Mouse (Mus musculus) forebrain, embryonic 11.5 days (tissue): ENCODE results near the gene Rpl36al. TPM values are rescaled to one million over a fixed set of nuclear protein-coding genes. Genes with fewer than 3 reads are reported as not detected.

ENCODE experiments used
- ATAC-seq: fragments of 200-750 bp; cut with Nextera tagmentation; replicated peaks from 2 replicates; pipeline ENCODE4 v1.8.0; 2017; ENCODE audit warnings: moderate TSS enrichment; ENCODE audit not compliant: low FRiP score
- DNase-seq: peaks from one replicate; pipeline ENCODE4 v3.0.0-alpha.2; 2017; ENCODE audit warnings: low spot score
- H3K27ac ChIP-seq: fragments of 300-500 bp; sonication (generic); 2 replicates; pipeline ENCODE4 v1.5.1; 2014; ENCODE audit warnings: low read depth, low read length
- H3K27me3 ChIP-seq: fragments of 300-500 bp; sonication (generic); 2 replicates; pipeline ENCODE4 v1.6.1; 2014; ENCODE audit warnings: mild to moderate bottlenecking, low read length, mixed read lengths; ENCODE audit not compliant: control insufficient read depth, insufficient read depth
- H3K36me3 ChIP-seq: fragments of 300-500 bp; sonication (generic); 2 replicates; pipeline ENCODE4 v1.6.1; 2014; ENCODE audit warnings: mild to moderate bottlenecking, low read length, moderate library complexity, mixed read lengths; ENCODE audit not compliant: control insufficient read depth, insufficient read depth
- H3K4me1 ChIP-seq: fragments of 300-500 bp; sonication (generic); replicated peaks from 2 replicates; pipeline ENCODE4 v1.6.1; 2014; ENCODE audit warnings: low read length, mixed read lengths; ENCODE audit not compliant: control insufficient read depth, insufficient read depth
- H3K4me2 ChIP-seq: fragments of 300-500 bp; sonication (generic); 2 replicates; pipeline ENCODE4 v1.6.1; 2014; ENCODE audit warnings: low read depth, mild to moderate bottlenecking, low read length, moderate library complexity, mixed read lengths; ENCODE audit not compliant: severe bottlenecking
- H3K4me3 ChIP-seq: fragments of 300-500 bp; sonication (generic); 2 replicates; pipeline ENCODE4 v1.5.1; 2014; ENCODE audit warnings: low read depth, low read length
- H3K9ac ChIP-seq: fragments of 300-500 bp; sonication (generic); 2 replicates; pipeline ENCODE4 v1.6.1; 2014; ENCODE audit warnings: low read length
- H3K9me3 ChIP-seq: fragments of 300-500 bp; sonication (generic); 2 replicates; pipeline ENCODE4 v1.6.1; 2016; ENCODE audit warnings: low read length, mixed read lengths; ENCODE audit not compliant: control insufficient read depth
- WGBS: fragments of 180-500 bp; shearing (Covaris S2); extraction: QIAGEN DNeasy Blood & Tissue Kit; methylation state at CpG from one replicate; pipeline ENCODE4 v1.1.7; 2014; 5-methylcytosine and 5-hydroxymethylcytosine counted together
- polyA plus RNA-seq: library from polyadenylated mRNA; unstranded; fragments of >200 nt; fragmentation: Nextera tagmentation; extraction: Ambion mirVana; gene quantifications from 2 replicates; pipeline ENCODE4 v1.2.1, GENCODE M21; 2014

Rpl36al gene
- polyA plus RNA-seq, 1 experiment from 2014 or later = 487 TPM

- peaks cover 8% of the 10 kb centered on the region for H3K36me3 ChIP-seq
- WGBS = 0% methylated on average over 18 of the region's 18 CpGs
Measured at GRCm38 (mm10) chr12:69198164-69198535, 14.3 kb upstream of the Rpl36al start, which contains the start of gene Dnaaf2. TSS of gene Dnaaf2 (minus strand) at chr12:69198429.

DNA sequence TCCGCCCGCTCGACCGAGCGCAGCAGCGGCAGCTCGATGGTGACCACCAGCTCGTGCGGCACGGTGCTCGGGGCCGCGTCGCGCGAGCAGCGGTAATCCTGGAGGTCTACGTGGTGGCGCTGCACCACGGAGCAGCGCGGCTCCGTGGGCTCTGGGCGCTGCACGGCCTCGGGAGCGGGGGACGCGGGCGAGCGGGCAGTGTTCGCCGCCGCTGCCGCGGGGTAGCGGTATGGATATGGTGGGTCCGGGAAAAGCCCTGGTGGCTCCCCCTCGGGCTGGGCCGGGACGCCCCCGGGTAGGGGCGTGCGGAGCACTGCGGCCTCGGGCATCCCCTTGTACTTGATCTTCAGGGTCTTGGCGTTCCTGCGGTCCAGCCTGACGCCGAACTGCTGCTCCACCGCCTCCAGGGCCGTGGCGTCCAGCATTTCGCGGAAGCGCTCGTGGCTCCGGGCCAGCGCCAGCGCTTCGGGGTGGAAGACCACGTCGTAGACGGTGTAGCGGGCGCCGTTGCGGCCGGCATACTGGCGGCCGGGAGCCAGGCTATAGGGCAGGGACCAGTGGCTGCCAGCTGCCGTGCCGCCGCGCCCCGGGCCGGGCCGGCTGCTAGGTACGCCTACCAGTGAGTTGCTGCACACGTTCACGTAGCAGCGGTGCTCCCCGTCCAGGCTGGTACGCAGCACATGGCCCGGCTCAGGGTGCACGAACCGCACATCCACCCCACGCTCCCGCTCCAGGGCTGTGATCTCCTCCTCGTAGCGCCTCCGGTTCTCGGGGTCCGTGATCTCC, 13.7 kb upstream of the Rpl36al start:
- under 1% methylated on average over 94 of the region's 94 CpGs for WGBS
- peak; percentile 75 for ATAC-seq
- H3K36me3 ChIP-seq = peaks cover 8% of the 10 kb centered on the region

More at GRCm38 (mm10) chr12:69198164-69198535, 14.3 kb upstream of the Rpl36al start, which contains the start of gene Dnaaf2:
- Histone ChIP-seq H3K4me3 (peak within 1 kb of the TSS; percentile 93), H3K27ac (peak within 1 kb of the TSS; percentile 85), H3K9me3 (no peaks in the 10 kb centered on the region), H3K27me3 (no peaks in the 10 kb centered on the region), H3K4me1 (no peaks in the 10 kb centered on the region), H3K4me2 (peak within 1 kb of the TSS; percentile 93), H3K9ac (peak within 1 kb of the TSS; percentile 85)
- ATAC-seq (peak; percentile 42), DNase-seq (peak; percentile 87)

DNA sequence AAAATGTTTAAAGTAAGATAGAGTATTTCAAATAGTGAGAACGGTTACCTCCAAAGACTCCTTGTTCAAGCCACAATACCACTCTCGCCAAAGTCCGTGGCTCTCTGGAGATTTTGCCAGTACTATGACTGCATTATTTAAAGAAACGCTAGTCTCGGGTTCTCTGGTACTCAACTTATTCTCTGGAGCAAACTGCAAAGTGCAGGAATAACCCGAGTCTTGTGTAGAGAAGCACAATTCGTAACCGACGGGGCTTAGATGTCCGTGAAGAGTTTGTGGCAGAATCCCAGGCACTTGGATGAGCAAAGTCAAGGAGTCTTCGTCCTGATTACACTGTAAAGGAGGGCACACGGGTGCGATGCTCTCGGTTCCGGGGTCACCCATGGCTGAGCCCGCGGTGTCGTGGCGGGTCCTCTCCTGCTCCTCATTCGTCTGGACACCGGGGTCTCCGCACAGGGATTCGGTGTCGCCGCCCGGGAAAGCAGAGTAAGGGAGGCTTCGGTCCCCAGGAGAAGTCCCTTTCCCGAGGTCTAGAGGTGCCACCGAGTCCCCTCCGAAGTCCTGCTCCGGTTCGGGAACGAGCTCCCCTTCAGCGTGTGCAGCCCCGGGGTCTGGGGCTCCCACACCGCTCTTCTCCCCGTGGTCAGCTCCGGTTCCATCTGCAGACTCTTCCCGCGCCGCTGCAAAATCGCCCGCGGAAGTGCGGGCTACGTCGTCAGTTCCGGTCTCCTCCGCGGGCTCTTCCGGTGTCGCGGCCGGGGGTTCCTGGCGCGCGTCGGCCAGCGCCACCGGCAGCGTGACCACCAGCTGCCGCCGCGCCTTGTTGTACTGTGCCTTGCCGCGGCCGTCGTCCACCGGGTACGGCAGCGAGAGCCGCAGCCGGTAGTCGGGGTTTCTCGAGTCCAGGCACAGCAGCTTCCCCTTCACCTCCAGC, 12.8 kb upstream of the Rpl36al start, which contains the start of gene Gm49383:
Gene Gm49383 (minus strand): TSS at position 661 of the 934 bp plus-strand sequence.
- Histone ChIP-seq H3K9ac (peak within 1 kb of the TSS; percentile 85), H3K36me3 (peaks cover 5% of the 10 kb centered on the region; the same call in 1 of the 2 replicates), H3K9me3 (no peaks in the 10 kb centered on the region), H3K4me3 (peak within 1 kb of the TSS; percentile 93), H3K27ac (peak within 1 kb of the TSS; percentile 85), H3K4me2 (peak within 1 kb of the TSS; percentile 93), H3K4me1 (no peaks in the 10 kb centered on the region), H3K27me3 (no peaks in the 10 kb centered on the region)
- DNase-seq (peak; percentile 87), ATAC-seq (peak; percentile 83)
- under 1% methylated on average over 75 of the region's 75 CpGs for WGBS

More for the DNA sequence above, 13.7 kb upstream of the Rpl36al start:
- Histone ChIP-seq H3K9me3 (no peaks in the 10 kb centered on the region), H3K27me3 (no peaks in the 10 kb centered on the region), H3K4me1 (no peaks in the 10 kb centered on the region), H3K9ac (peak overlapping the region; percentile 85), H3K4me3 (peak overlapping the region; percentile 93), H3K27ac (peak overlapping the region; percentile 85), H3K4me2 (peak overlapping the region; percentile 93)
- peak; percentile 75 for DNase-seq

GRCm38 (mm10) chr12:69192637-69193036, 8.8 kb upstream of the Rpl36al start:
- Histone ChIP-seq H3K9me3 (no peaks in the 10 kb centered on the region), H3K4me1 (no peaks in the 10 kb centered on the region), H3K4me3 (no peak overlapping the region), H3K27me3 (no peaks in the 10 kb centered on the region), H3K9ac (no peak overlapping the region), H3K4me2 (no peak overlapping the region), H3K36me3 (no peaks in the 10 kb centered on the region; the same call in 1 of the 2 replicates), H3K27ac (no peak overlapping the region)
- no peak for ATAC-seq
- WGBS = 94% methylated on average over 2 of the region's 2 CpGs
- no peak for DNase-seq

DNA sequence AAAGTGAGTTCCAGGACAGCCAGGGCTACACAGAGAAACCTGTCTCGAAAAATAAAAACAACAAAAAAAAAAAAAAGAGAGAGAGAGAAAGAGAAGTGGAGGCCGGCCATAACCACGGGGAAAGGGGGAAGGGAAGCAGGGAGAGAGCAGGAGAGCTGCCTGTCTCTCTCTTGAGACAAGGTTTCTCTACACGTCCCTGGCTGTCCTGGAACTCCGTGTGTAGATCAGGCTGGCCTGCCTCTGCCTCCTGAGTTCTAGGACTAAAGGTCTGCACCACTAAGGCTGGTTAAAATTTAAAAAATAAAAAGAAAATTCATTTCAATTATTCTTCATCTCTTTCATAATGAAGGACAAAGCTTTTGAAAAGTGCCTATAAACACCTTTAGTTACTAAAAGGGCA, 7.5 kb upstream of the Rpl36al start:
- ATAC-seq (no peak), DNase-seq (no peak)
- no peak overlapping the region for H3K4me3 ChIP-seq
- no peak overlapping the region for H3K9ac ChIP-seq
- no peaks in the 10 kb centered on the region for H3K4me1 ChIP-seq
- WGBS = 89% methylated on average over 5 of the region's 5 CpGs
- H3K4me2 ChIP-seq = no peak overlapping the region
- H3K27me3 ChIP-seq = no peaks in the 10 kb centered on the region
- H3K36me3 ChIP-seq = no peaks in the 10 kb centered on the region; the same call in 1 of the 2 replicates
- H3K27ac ChIP-seq = no peak overlapping the region
- no peaks in the 10 kb centered on the region for H3K9me3 ChIP-seq

GRCm38 (mm10) chr12:69190522-69190921, 6.6 kb upstream of the Rpl36al start:
- DNase-seq = no peak
- no peak for ATAC-seq
- Histone ChIP-seq H3K27ac (no peak overlapping the region), H3K27me3 (no peaks in the 10 kb centered on the region), H3K4me2 (no peak overlapping the region), H3K9me3 (no peaks in the 10 kb centered on the region), H3K36me3 (no peaks in the 10 kb centered on the region; the same call in 1 of the 2 replicates), H3K4me3 (no peak overlapping the region), H3K9ac (no peak overlapping the region), H3K4me1 (no peaks in the 10 kb centered on the region)
- WGBS = 94% methylated on average over 1 of the region's 1 CpGs

GRCm38 (mm10) chr12:69190074-69190473, 6.2 kb upstream of the Rpl36al start:
- H3K4me1 ChIP-seq = peaks cover 4% of the 10 kb centered on the region; the same call in 1 of the 2 replicates
- WGBS = 89% methylated on average over 9 of the region's 9 CpGs
- no peak overlapping the region for H3K9ac ChIP-seq
- H3K27ac ChIP-seq = no peak overlapping the region
- ATAC-seq = no peak
- H3K27me3 ChIP-seq = no peaks in the 10 kb centered on the region
- no peak overlapping the region for H3K4me2 ChIP-seq
- no peaks in the 10 kb centered on the region for H3K9me3 ChIP-seq
- no peak for DNase-seq
- H3K36me3 ChIP-seq = no peaks in the 10 kb centered on the region; the same call in 1 of the 2 replicates
- H3K4me3 ChIP-seq = no peak overlapping the region

GRCm38 (mm10) chr12:69186811-69187471, 3.1 kb upstream of the Rpl36al start:
- Histone ChIP-seq H3K4me2 (no peak overlapping the region), H3K4me3 (no peak overlapping the region), H3K27ac (no peak overlapping the region), H3K27me3 (no peaks in the 10 kb centered on the region), H3K36me3 (no peaks in the 10 kb centered on the region; the same call in 1 of the 2 replicates), H3K9ac (no peak overlapping the region), H3K9me3 (no peaks in the 10 kb centered on the region), H3K4me1 (peaks cover 7% of the 10 kb centered on the region; the same call in 1 of the 2 replicates)
- ATAC-seq (no peak), DNase-seq (no peak)
- WGBS = 74% methylated on average over 5 of the region's 5 CpGs
